Mouse (Mus musculus) fat pad, adult 2 months (tissue): ENCODE measurements at regions not wholly inside any gene's neighbourhood (a gene's known extent, or its start where the extent isn't known, plus 50 kb on each side); places are given as distances from the start of the nearest gene placed in this dataset.

Experiments
- DNase-seq: peaks from one replicate; pipeline ENCODE4 v3.0.0-alpha.2; 2011; ENCODE audit warnings: low read depth, low spot score; ENCODE audit errors: extremely low read depth

- DNase-seq, result no peak
These were observed 75.0 kb upstream of the S1pr3 start for GRCm38 (mm10) chr13:51333481-51333880.

GRCm38 (mm10) chr13:51336726-51337125 is 71.7 kb upstream of the S1pr3 start:
- DNase-seq, result no peak

DNA sequence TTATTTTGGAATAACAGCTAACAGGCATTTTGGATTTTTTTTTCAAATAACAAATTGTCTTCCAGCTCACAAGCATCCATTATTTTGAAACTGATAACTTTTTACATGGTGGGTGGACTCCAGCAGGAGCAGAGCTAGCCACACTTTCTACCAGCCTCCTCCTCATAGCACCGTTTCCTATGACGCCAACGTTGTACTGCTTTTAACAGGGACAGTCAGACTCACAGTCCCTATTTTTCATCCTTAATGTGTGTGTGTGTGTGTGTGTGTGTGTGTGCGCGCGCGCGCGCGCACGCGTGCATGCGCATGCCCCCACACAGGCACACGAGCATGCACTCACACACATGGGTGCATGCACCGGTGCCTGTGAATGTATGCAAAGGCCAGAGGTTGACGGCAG is 70.5 kb upstream of the S1pr3 start:
- no peak for DNase-seq

- no peak for DNase-seq
These were observed 63.1 kb upstream of the S1pr3 start for GRCm38 (mm10) chr13:51345321-51345720.

DNA sequence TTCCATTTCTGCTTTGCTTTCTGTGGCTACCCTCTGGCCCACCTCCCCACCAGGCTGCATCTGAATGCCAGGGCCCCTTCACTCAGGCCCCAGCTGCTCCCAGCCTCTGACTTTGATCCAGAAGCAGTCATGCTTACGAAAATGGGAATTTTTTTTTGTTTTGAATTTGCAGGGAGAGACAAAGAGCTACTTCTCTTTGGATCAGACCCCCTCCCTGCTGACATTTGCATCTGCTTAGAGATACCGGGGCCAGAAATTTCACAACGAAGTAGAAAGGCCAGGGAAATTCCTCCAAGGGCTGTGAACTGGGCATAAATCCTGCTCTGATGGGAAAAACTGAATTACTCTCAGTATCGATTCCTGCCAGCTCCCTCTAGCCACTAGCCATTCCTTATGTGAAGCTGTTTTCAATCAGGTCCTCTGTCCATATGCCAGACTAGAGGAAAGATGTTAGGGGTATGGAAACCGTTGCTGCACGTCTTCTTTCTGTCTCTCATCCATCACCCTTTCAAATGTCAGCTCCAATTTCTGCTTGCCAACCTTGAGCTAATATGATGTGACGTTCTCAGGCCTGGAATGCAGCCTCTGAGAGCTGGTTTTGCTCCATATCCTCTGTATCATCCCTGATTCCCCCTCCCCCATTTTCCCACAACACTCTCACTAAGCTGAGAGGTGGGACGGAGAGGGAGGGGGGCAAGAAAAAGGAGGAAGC is 62.4 kb upstream of the S1pr3 start:
- no peak for DNase-seq

- DNase-seq, result no peak
These were observed 59.7 kb upstream of the S1pr3 start for GRCm38 (mm10) chr13:51348707-51349106.

DNA sequence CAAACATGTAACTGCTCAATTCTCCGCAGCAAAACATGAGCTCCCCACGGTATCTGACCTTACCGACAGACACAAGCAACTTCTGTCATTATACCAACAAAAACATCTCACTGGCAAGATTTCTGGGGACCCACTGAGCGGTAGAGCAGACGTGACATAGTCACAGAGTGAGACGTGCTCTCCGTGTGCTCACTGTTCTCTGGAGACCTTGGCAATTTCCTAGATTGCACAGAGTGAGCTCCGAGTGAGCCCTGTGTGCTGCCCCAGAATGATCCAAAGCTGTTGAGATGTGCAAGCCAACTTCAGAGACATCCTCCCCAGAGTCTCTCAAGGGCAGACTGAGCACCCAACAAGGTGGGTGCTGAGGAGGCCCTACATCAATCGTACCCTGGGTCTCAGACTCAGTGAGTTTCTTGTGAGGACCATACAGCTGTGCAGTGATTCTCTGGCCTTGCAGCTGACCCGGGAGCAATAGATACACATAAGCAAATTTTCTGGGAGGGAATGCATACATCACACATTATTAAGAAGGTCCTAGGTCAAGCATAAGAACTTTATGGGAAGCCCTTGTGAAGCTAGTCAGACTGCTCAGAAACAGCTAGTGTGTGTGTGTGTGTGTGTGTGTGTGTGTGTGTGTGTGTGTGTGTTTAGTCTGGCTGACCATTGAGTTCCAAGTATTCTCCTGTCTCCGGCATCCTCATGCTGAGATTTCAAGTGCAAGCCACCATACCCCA is 58.5 kb upstream of the S1pr3 start:
- no peak for DNase-seq

DNA sequence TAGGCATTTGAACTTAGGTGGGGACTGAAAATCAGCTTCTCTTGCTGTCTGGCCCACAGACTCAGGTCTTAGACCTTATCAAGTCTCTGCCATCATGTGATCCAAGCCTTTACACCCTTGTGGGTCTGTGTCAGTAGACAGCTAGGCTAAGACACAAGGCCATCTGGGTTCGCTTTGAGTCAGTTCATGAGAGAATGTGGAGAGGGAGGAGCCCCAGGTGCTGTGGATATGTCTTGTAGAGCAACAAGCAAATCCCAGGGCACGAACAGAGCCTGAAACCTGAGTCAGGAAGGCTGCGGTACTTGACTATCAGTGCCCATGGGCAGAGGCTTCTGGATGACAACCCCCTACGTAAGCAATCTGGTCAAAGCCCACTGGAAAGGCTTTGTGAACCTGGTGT is 55.6 kb upstream of the S1pr3 start:
- DNase-seq, result no peak

DNA sequence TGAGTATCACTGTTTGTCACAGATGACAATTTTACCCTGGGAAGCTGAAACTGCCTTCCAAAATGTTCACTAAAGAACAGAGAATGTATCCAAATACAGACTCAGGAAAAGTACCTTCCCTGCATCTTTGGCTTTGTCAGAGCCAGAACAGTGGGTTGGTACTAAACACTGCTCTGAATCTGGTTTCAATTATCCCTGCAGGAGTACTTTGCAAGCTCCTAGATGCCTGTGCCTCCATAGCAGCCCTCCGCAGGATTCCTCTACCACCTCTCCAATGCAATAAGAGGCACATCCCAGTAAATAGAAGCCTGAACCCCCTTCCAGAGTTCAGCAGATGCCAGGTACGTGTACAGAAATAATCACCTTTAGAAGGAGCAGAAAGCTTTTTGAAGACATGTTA is 52.9 kb upstream of the S1pr3 start:
- DNase-seq, result no peak
